Mouse (Mus musculus) ES-Bruce4 (cell line): Measurements from ENCODE around the gene Traip.

ENCODE experiments used
- CTCF ChIP-seq: IDR thresholded peaks from one replicate; pipeline ENCODE4 v1.8.1; 2011; ENCODE audit warnings: low read depth, low read length
- POLR2A ChIP-seq: IDR thresholded peaks from one replicate; pipeline ENCODE4 v1.8.1; 2011; ENCODE audit warnings: low read length; ENCODE audit not compliant: insufficient read depth

DNA sequence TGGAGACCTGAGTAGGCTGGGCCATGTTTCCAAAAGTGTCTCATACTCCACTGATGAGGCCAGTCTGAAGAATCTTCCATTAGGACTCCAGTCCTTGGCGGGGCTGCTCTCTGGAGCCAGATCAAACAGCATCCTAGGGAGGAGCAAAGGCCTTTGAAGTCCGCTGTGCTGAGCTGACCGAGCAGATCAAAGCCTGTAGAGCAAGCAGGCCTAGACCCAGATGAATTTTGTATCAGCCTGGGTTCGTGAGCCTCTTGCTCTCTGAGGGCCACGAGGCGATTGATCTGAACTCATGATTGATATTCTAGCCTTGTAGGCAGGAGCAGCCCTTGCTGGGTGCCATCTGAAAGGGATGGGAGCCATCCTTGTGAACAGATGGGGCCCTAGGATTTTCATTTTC is 10.0 kb downstream of the Traip start:
- TF ChIP-seq POLR2A (no peak), CTCF (no peak)
